Mouse (Mus musculus): ENCODE measurements at regions not wholly inside any gene's neighbourhood (a gene's known extent, or its start where the extent isn't known, plus 50 kb on each side); places are given as distances from the start of the nearest gene placed in this dataset.
"Not testable (repeated sequence)": the region's sequence is repeated elsewhere in the genome, so short reads cannot be mapped to it uniquely, and the experiment has no call there.

- Histone ChIP-seq H3K27me3 (ENCODE audit: insufficient read depth, low read length) (no peaks in the 10 kb centered on the region), H3K4me3 (ENCODE audit: low read length) (no peak overlapping the region), H3K9ac (replicated peaks; ENCODE audit: low read length) (no peak overlapping the region), H3K27ac (ENCODE audit: low read length) (no peak overlapping the region), H3K4me1 (ENCODE audit: insufficient read depth, low read length) (no peaks in the 10 kb centered on the region), H3K36me3 (ENCODE audit: insufficient read depth, low read length) (no peaks in the 10 kb centered on the region), H3K4me2 (replicated peaks; ENCODE audit: low read depth, low read length) (no peak overlapping the region), H3K9me3 (ENCODE audit: low read length) (no peaks in the 10 kb centered on the region)
- WGBS: 13% methylated on average over 2 of the region's 2 CpGs
- ATAC-seq (ENCODE audit: low FRiP score, low TSS enrichment): 0 out of 2 replicates have a peak, but pooled peaks have one; percentile 15
These were observed 213.2 kb upstream of the Stxbp6 start for GRCm38 (mm10) chr12:45287759-45288158.

DNA sequence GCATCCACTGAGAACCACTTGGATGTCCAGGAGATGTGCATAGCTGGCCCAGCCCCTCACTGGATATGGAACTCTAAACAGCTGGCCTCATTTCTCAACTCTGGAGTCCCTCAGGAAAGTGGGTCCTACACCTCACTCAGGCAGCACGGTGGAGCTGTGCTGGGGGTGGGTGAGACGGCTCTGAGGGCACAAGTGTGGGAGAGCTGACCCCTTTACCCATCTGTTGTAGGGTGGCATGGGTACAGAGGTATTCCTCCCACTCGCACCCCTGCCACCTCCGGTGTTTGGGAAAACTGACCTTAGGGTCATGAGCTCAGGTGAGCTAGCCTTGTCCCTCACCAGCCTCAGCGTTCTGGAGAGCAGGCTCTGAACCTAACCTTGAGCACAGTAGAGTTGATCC, 181.8 kb upstream of the Stxbp6 start:
- ATAC-seq (ENCODE audit: low FRiP score, low TSS enrichment): no peak
- 89% methylated on average over 5 of the region's 5 CpGs for WGBS
- Histone ChIP-seq H3K4me2 (replicated peaks; ENCODE audit: low read depth, low read length) (no peak overlapping the region), H3K27me3 (ENCODE audit: insufficient read depth, low read length) (no peaks in the 10 kb centered on the region), H3K4me1 (ENCODE audit: insufficient read depth, low read length) (no peaks in the 10 kb centered on the region), H3K36me3 (ENCODE audit: insufficient read depth, low read length) (no peaks in the 10 kb centered on the region), H3K27ac (ENCODE audit: low read length) (no peak overlapping the region), H3K9me3 (ENCODE audit: low read length) (no peaks in the 10 kb centered on the region), H3K4me3 (ENCODE audit: low read length) (no peak overlapping the region), H3K9ac (replicated peaks; ENCODE audit: low read length) (no peak overlapping the region)

DNA sequence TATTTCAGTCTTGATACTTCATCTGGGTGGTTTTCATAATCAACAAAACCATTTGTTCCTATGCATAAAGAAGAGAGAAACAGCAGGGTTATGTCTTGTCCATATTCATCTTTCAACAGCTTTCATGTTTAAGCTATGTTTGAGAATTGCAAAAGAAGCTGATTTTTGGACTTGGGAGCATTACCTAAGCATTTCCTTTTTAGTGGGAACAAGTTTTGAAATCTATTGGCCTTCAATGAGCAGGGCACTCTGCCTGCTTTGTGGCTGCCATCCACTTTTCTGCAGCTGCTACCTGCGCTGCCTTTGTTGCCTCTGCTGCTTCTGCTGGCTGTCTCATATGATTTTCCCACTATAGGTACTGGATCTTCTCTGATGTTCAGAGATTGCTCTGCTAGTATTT, 136.6 kb upstream of the Stxbp6 start:
- Histone ChIP-seq H3K4me3 (ENCODE audit: low read length) (no peak overlapping the region), H3K27me3 (ENCODE audit: insufficient read depth, low read length) (no peaks in the 10 kb centered on the region), H3K9ac (replicated peaks; ENCODE audit: low read length) (no peak overlapping the region), H3K27ac (ENCODE audit: low read length) (no peak overlapping the region), H3K4me1 (ENCODE audit: insufficient read depth, low read length) (no peaks in the 10 kb centered on the region), H3K9me3 (ENCODE audit: low read length) (no peaks in the 10 kb centered on the region), H3K4me2 (replicated peaks; ENCODE audit: low read depth, low read length) (no peak overlapping the region), H3K36me3 (ENCODE audit: insufficient read depth, low read length) (no peaks in the 10 kb centered on the region)
- WGBS: 93% methylated on average over 1 of the region's 1 CpGs
- ATAC-seq (ENCODE audit: low FRiP score, low TSS enrichment): no peak

DNA sequence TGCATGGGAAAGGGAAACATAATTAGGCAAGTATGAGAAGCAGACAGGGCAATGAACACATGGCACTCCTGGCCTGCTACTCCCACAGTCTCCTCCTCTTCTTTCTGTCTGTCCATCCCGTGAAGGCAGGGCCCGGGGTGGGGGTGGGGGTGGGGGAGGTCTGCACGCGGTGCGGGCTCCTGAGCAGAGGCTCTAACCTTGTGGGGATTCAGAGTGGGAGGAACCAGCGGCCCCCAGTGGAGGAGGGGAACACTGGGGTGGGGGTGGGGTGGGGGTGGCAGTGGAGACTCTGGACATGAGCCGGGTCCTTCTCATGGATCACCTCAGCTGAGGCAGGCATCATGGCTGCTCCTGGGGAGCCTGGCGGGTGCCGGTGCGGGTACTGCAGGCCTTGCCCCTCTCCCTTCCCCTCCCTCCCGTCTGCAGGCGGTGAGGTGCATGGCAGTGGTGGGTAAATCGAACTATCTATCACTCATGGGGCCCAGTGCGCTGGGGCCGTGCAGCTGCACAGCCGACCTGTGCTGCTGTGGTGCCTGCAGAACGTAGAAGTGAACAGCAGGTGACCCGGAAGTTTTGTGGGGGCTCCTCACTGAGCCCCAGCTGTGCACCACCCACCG, 120.9 kb upstream of the Stxbp6 start:
- 70% methylated on average over 19 of the region's 19 CpGs for WGBS
- no peak overlapping the region for H3K9ac ChIP-seq (replicated peaks; ENCODE audit: low read length)
- H3K4me2 ChIP-seq (replicated peaks; ENCODE audit: low read depth, low read length): no peak overlapping the region
- H3K4me3 ChIP-seq (ENCODE audit: low read length): no peak overlapping the region
- peak; percentile 39; the same call in 1 of the 2 replicates for ATAC-seq (ENCODE audit: low FRiP score, low TSS enrichment)
- no peaks in the 10 kb centered on the region for H3K27me3 ChIP-seq (ENCODE audit: insufficient read depth, low read length)
- H3K27ac ChIP-seq (ENCODE audit: low read length): no peak overlapping the region
- no peaks in the 10 kb centered on the region for H3K4me1 ChIP-seq (ENCODE audit: insufficient read depth, low read length)
- no peaks in the 10 kb centered on the region for H3K9me3 ChIP-seq (ENCODE audit: low read length)
- no peaks in the 10 kb centered on the region for H3K36me3 ChIP-seq (ENCODE audit: insufficient read depth, low read length)

GRCm38 (mm10) chr12:45187149-45187548, 112.6 kb upstream of the Stxbp6 start:
- Histone ChIP-seq H3K9me3 (ENCODE audit: low read length) (no peaks in the 10 kb centered on the region), H3K36me3 (ENCODE audit: insufficient read depth, low read length) (no peaks in the 10 kb centered on the region), H3K27me3 (ENCODE audit: insufficient read depth, low read length) (no peaks in the 10 kb centered on the region), H3K27ac (ENCODE audit: low read length) (no peak overlapping the region), H3K4me2 (replicated peaks; ENCODE audit: low read depth, low read length) (no peak overlapping the region), H3K4me1 (ENCODE audit: insufficient read depth, low read length) (no peaks in the 10 kb centered on the region), H3K4me3 (ENCODE audit: low read length) (no peak overlapping the region), H3K9ac (replicated peaks; ENCODE audit: low read length) (no peak overlapping the region)
- no peak; the same call in 1 of the 2 replicates for ATAC-seq (ENCODE audit: low FRiP score, low TSS enrichment)
- WGBS: 12% methylated on average over 6 of the region's 6 CpGs

GRCm38 (mm10) chr12:45184510-45184909, 110.0 kb upstream of the Stxbp6 start:
- Histone ChIP-seq H3K4me3 (ENCODE audit: low read length) (no peak overlapping the region), H3K9me3 (ENCODE audit: low read length) (no peaks in the 10 kb centered on the region), H3K36me3 (ENCODE audit: insufficient read depth, low read length) (no peaks in the 10 kb centered on the region), H3K4me1 (ENCODE audit: insufficient read depth, low read length) (no peaks in the 10 kb centered on the region), H3K27me3 (ENCODE audit: insufficient read depth, low read length) (no peaks in the 10 kb centered on the region), H3K9ac (replicated peaks; ENCODE audit: low read length) (no peak overlapping the region), H3K27ac (ENCODE audit: low read length) (no peak overlapping the region), H3K4me2 (replicated peaks; ENCODE audit: low read depth, low read length) (no peak overlapping the region)
- no peak for ATAC-seq (ENCODE audit: low FRiP score, low TSS enrichment)
- WGBS: 83% methylated on average over 3 of the region's 3 CpGs

DNA sequence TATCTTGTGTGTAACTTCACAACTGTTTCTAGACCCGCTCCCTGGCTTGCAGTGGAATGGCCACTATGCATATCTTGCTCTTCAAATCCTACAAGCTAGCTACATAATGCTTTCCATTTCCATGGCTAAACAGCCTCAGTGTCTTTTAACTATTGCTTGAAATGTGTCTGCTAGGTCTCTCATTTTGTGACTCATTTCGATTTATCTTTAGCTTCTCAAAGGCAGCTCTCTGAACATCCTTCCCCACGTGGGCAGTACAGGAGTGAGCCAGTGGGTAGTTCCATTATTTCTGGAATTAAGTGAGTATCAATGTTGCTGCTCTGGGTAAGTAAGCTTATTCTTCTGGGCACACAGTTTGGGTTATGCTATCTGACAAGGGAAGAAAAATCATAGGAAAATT, 102.9 kb upstream of the Stxbp6 start:
- Histone ChIP-seq H3K27me3 (ENCODE audit: insufficient read depth, low read length) (no peaks in the 10 kb centered on the region), H3K4me2 (replicated peaks; ENCODE audit: low read depth, low read length) (no peak overlapping the region), H3K9ac (replicated peaks; ENCODE audit: low read length) (no peak overlapping the region), H3K27ac (ENCODE audit: low read length) (no peak overlapping the region), H3K36me3 (ENCODE audit: insufficient read depth, low read length) (no peaks in the 10 kb centered on the region), H3K4me3 (ENCODE audit: low read length) (no peak overlapping the region), H3K4me1 (ENCODE audit: insufficient read depth, low read length) (no peaks in the 10 kb centered on the region), H3K9me3 (ENCODE audit: low read length) (no peaks in the 10 kb centered on the region)
- 87% methylated on average over 3 of the region's 3 CpGs for WGBS
- ATAC-seq (ENCODE audit: low FRiP score, low TSS enrichment): no peak

- not testable (repeated sequence) for H3K4me3 ChIP-seq (ENCODE audit: low read length); H3K27ac ChIP-seq (ENCODE audit: low read length); H3K4me2 ChIP-seq (replicated peaks; ENCODE audit: low read depth, low read length); H3K36me3 ChIP-seq (ENCODE audit: insufficient read depth, low read length); H3K9ac ChIP-seq (replicated peaks; ENCODE audit: low read length); H3K9me3 ChIP-seq (ENCODE audit: low read length); H3K27me3 ChIP-seq (ENCODE audit: insufficient read depth, low read length); H3K4me1 ChIP-seq (ENCODE audit: insufficient read depth, low read length); ATAC-seq (ENCODE audit: low FRiP score, low TSS enrichment)
- WGBS: 95% methylated on average over 2 of the region's 2 CpGs
These were observed 100.8 kb upstream of the Stxbp6 start for GRCm38 (mm10) chr12:45175259-45175658.

DNA sequence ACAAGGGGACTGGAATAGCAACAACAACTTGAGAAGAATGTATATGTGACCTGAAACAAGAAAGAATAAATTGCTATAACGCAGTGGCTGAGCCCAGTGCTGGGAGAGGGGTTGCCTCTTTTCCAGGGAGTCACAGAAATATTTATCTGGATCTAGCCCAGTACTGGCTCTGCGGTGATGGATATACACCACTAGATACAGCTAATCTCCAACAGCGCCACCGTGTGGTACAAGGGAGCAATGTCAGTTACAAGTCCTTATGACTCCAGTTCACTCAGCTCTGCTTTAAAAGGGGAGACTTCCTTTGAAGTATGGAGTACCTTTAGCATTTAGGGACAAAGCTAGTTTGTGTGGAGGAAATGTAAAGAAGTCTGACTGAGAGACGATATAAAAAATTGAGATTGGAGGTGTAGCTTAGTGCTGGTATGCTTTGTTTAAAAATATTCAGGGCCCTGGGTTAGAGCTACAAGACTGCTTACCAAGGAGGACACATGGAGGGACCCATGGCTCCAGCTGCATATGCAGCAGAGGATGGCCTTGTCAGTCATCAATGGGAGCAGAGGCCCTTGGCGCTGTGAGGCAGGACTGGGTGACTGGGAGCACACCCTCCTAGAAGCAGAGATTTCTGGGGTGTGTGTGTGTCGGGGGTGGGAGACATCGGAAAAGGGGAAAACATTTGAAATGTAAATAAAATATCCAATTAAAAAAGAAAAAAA, 97.6 kb upstream of the Stxbp6 start:
- no peaks in the 10 kb centered on the region for H3K4me1 ChIP-seq (ENCODE audit: insufficient read depth, low read length)
- H3K27ac ChIP-seq (ENCODE audit: low read length): no peak overlapping the region
- no peaks in the 10 kb centered on the region for H3K27me3 ChIP-seq (ENCODE audit: insufficient read depth, low read length)
- no peaks in the 10 kb centered on the region for H3K9me3 ChIP-seq (ENCODE audit: low read length)
- WGBS: 39% methylated on average over 8 of the region's 8 CpGs
- no peak overlapping the region for H3K4me2 ChIP-seq (replicated peaks; ENCODE audit: low read depth, low read length)
- H3K9ac ChIP-seq (replicated peaks; ENCODE audit: low read length): no peak overlapping the region
- no peak overlapping the region for H3K4me3 ChIP-seq (ENCODE audit: low read length)
- peak; percentile 74; the same call in 1 of the 2 replicates for ATAC-seq (ENCODE audit: low FRiP score, low TSS enrichment)
- H3K36me3 ChIP-seq (ENCODE audit: insufficient read depth, low read length): no peaks in the 10 kb centered on the region

GRCm38 (mm10) chr12:45162011-45162410, 87.5 kb upstream of the Stxbp6 start:
- peak; percentile 51; the same call in 1 of the 2 replicates for ATAC-seq (ENCODE audit: low FRiP score, low TSS enrichment)
- no peak overlapping the region for H3K27ac ChIP-seq (ENCODE audit: low read length)
- 80% methylated on average over 4 of the region's 4 CpGs for whole genome bisulfite sequencing

More at GRCm38 (mm10) chr12:45162011-45162410, 87.5 kb upstream of the Stxbp6 start:
- Histone ChIP-seq H3K4me1 (ENCODE audit: insufficient read depth, low read length) (no peaks in the 10 kb centered on the region), H3K36me3 (ENCODE audit: insufficient read depth, low read length) (no peaks in the 10 kb centered on the region), H3K9ac (replicated peaks; ENCODE audit: low read length) (no peak overlapping the region), H3K4me3 (ENCODE audit: low read length) (no peak overlapping the region), H3K4me2 (replicated peaks; ENCODE audit: low read depth, low read length) (no peak overlapping the region), H3K27me3 (ENCODE audit: insufficient read depth, low read length) (no peaks in the 10 kb centered on the region), H3K9me3 (ENCODE audit: low read length) (no peaks in the 10 kb centered on the region)

Data from kidney, embryonic 16.5 days (tissue).